Mouse (Mus musculus) heart, adult 2 months (tissue): ENCODE results near the gene Rlf.

Experiments
- CTCF ChIP-seq: fragments of 200-600 bp; IDR thresholded peaks from 2 replicates; pipeline ENCODE4 v1.8.1; 2022; ENCODE audit warnings: antibody characterized with exemption, mild to moderate bottlenecking, moderate library complexity
- EP300 ChIP-seq: fragments of 200-500 bp; IDR thresholded peaks from 2 replicates; pipeline ENCODE4 v1.6.1; 2011; ENCODE audit warnings: low read depth, low read length, control low read depth; ENCODE audit not compliant: insufficient read depth
- POLR2A ChIP-seq: fragments of 200-500 bp; IDR thresholded peaks from 2 replicates; pipeline ENCODE4 v1.6.1; 2011; ENCODE audit warnings: mild to moderate bottlenecking, low read depth, low read length, control low read depth; ENCODE audit not compliant: insufficient read depth

GRCm38 (mm10) chr4:121109126-121109525, 105.8 kb downstream of the Rlf start, which contains the start of gene Tmco2:
- TF ChIP-seq POLR2A: no peak
- no peak for TF ChIP-seq CTCF
- TF ChIP-seq EP300: no peak
